Mouse (Mus musculus) layer of hippocampus, adult 11-12 months (tissue): ENCODE data around the gene Cntn3.

ENCODE experiments used
- DNase-seq: peaks from one replicate; pipeline ENCODE4 v3.0.0; 2022; ENCODE audit warnings: low spot score

Gene Cntn3

DNA sequence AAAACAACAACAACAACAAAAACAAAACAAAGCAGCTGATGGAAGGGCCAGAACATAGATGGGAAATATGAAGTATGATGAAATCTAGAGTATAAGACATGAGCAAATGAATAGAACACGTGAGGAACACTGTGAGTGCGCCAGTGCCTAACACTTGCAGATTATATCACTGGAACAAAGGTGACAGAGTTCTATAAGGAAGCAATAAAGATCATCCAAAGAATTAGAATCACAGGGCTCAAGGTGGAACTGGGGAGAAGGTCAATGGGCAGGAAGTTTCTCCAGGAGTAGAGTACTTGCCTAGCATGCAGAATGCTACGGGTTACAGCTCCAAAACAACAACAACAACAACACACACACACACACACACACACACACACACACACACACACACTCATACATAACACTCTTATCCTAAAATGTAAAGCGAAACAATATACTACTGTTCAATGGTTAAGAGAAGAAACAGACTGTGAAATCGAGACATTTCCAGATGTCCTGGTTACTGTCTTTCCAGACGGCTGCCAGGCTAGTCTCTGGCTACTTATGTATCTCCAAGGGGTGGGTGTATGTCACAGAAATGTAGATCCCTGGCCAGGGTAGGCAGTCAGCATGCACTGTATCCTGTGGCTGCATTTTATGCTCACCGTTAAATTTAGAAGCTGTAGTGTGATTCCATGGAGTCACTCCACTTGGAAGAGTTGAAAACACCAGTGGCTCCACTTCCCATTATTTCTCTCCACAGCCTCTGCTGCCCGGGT is 94.4 kb downstream of the Cntn3 start:
- DNase-seq, result no peak

GRCm38 (mm10) chr6:102438353-102438752 is 134.5 kb downstream of the Cntn3 start:
- DNase-seq, result no peak

GRCm38 (mm10) chr6:102427549-102427948 is 145.4 kb downstream of the Cntn3 start:
- DNase-seq, result no peak

DNA sequence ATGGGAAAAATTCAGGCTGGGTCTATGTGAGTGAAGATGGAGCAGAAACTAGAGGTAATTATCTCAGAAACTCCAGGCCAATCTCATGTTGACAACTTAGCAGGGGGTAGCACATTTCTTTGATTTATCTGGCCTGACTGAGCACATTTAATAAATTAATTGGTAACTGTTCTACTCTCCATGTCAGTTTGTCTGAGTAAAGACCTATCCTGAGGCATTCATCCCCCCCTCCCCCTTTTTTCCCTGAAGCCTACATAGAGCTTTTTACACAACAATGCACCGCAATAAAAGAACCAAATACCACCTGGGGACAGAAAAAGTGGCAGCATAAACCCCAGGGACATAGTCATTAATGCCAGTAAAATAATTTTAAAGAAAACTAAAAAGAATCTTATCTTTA is 151.1 kb downstream of the Cntn3 start:
- no peak for DNase-seq

GRCm38 (mm10) chr6:102388590-102388989 is 184.3 kb downstream of the Cntn3 start:
- no peak for DNase-seq

DNA sequence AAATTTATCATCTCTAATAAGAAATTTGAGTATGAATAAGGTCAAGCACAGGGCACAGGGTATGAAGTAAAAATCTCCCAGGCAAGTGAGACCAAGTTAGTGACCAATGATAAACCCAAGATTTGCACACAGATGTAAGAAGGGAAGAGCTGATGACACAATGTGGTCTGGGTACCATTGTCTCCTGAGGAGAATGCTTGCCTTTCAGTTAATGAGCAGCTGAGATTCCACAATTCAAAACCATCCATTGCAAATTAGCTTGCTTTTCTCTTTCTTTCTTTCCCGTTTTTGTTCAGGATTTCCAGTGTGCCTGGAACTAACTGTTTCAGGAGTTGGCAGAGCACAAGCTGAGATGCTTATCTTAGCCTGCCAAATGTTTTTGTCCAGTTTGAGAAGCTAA is 200.8 kb downstream of the Cntn3 start:
- DNase-seq, result no peak

DNA sequence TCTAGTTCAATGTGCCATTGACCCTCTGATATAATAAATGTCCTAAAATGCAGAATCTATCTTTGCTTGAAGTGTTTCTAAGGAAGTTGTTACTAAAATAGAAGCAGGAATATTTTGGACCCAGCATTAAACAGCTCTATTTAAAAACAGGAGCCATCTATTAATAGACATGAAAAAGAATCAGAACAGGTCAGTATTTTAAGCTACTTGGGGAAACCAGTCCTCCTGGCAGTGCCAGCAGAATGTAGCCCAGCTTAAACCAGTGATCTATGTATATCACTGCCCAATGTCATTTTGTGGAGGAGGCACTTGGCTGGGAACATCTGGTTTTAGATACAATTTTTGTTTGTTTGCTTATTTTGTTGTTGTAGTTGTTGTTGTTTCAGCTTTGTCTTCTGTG is 209.0 kb downstream of the Cntn3 start:
- no peak for DNase-seq

- peak; percentile 33 for DNase-seq
These were observed 209.5 kb downstream of the Cntn3 start for GRCm38 (mm10) chr6:102363291-102363832.

GRCm38 (mm10) chr6:102332144-102332543 is 240.8 kb downstream of the Cntn3 start:
- no peak for DNase-seq

- peak; percentile 6 for DNase-seq
These were observed 246.2 kb downstream of the Cntn3 start for GRCm38 (mm10) chr6:102326711-102327110.

GRCm38 (mm10) chr6:102322614-102323284 is 250.2 kb downstream of the Cntn3 start:
- no peak for DNase-seq

DNA sequence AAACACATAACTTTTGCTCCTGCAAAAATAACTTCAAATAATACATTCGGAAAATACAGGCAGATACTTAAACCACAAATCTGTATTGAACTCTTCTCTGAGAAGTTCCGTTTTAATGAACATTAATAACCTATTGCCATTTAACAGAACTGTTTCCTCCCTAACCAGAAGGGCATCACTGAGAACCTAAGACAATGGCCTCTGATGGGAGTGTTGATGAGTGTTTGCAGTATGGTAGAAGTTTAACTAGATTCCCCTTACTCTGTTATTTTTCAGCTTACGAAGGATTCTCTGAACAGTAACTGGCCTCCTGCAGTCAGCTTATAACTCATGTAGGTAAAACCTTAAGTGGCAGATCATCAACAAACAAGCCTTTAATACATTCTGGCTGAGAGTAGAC is 253.1 kb downstream of the Cntn3 start:
- DNase-seq, result no peak

- no peak for DNase-seq
These were observed 290.0 kb downstream of the Cntn3 start for GRCm38 (mm10) chr6:102282889-102283288.

DNA sequence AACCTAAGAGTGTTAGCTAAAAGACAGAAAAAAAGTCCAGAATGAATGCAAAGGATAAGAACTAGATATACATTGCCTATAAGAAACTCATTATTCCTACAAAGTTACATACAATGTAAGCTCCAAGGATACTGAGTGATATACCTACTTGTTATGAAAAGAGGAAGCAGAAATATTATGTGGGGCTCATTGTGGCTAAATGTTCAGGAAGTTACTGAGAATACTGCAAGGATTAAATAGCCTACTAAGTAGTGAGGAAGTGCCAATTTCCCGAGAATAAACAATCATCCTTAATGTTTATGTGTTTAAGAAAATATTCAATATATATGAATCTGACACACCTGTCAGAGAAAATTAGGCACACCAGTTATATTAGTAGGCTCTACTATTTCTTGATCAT is 341.9 kb downstream of the Cntn3 start:
- no peak for DNase-seq

DNA sequence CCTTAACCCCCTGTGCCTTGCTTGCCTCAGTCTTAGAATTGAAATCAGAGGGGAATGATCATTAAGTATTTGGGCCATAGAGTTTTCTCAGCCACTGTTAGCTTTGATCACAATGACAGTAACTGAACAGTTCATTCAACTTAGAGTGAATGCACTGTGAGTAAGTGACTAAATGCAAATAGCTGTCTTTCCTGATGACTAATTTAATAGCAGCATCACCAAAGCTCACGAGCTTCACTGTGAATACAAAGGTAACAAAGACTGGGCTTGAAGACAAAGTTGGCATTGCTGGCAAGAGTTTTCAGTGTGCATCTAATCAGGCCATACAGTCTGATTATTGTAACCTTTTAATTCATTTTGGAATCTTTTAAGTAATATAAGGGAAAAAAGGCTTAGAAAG is 386.6 kb downstream of the Cntn3 start:
- no peak for DNase-seq

DNA sequence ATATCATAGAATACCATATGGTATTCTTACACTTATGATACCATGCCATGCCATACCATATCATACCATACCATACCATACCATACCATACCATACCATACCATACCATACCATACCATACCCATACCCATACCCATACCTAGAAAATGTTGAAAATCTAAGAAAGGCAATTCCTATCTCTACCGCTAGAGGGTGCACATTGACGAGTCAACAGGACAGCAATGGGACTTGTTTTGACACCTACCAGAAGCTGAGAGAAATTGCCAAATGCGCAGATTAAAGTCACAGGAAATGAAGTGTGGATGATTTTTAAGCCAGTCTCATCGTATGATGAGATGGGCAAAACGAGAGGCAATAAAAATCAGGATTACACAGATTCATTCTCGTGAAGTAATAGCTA is 402.0 kb downstream of the Cntn3 start:
- DNase-seq, result peak; percentile 31

- DNase-seq, result no peak
These were observed 411.7 kb downstream of the Cntn3 start for GRCm38 (mm10) chr6:102161186-102161585.

DNA sequence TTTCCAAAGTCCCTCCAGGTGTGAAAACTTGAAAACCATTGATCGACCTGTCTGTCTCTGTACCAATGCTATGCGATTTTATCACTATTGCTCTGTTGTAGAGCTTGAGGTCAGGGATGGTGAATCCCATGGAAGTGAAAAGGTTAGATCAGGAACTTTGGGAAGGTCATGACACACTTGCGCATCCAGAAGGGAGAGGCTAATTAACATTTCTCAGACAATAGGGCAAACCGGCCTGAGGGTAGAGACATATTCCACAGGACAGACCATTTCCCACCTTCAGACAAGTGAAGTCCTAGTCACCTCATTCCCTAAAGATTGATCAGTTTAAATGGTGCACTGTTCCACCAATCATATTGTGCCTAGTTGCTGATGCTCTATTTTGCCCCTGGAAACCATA is 451.2 kb downstream of the Cntn3 start:
- no peak for DNase-seq

GRCm38 (mm10) chr6:102120003-102120402 is 452.9 kb downstream of the Cntn3 start:
- no peak for DNase-seq

- no peak for DNase-seq
These were observed 459.3 kb downstream of the Cntn3 start for GRCm38 (mm10) chr6:102113629-102114028.
